Mouse (Mus musculus) retina, postnatal 1 day (tissue): ENCODE data around the gene Nkain2.
A peak's percentile ranks its signal among the peaks of the same experiment; 100 is the strongest.
"Not testable (repeated sequence)": the region's sequence is repeated elsewhere in the genome, so short reads cannot be mapped to it uniquely, and the experiment has no call there.

Source experiments
- DNase-seq: peaks from one replicate; pipeline ENCODE4 v3.0.0-alpha.2; 2012

Gene Nkain2

DNA sequence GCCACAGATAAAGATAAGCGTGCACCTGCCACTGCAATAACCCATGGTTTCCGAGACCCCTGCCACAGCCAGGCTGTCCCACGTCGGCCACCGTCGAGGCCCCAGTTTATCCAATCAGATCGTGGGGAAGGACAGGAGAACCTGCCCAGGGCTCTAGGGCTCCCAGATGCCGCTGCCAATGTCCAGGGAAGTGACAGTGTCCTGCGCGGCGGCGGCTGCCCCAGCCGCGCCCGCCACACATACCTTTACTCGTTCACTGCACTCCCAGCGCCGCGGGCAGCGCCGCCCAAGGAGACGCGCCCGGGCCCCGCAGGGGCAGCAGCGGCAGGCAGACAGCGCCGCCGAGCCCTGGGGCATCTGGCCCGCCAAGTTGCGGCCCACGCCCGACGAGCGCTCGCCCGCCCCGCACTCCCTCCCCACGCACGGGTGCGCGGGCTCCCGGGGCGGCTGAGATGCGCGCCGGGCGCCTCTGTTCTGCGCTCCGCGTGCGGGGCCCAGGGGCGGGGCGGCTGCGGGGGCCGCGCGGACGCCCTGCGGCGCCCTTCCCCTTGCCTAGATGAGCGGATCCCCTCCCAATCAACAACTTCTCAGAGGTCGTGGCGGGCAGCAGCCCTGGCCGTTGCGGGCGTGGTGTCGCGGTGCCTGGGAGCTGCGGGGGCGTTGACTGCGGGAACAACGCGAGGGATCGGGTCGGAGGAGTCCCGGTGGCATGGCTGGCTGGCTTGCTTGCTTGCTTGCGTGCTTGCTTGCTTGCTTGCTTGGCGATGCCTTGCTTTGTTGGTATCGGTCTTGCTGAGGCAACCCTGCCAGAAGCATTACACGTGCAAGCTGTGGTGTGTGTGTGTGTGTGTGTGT is at the start of gene Nkain2:
Nkain2 (minus strand) TSS at position 811 of the 855 bp plus-strand sequence.
- DNase-seq: peak; percentile 83

GRCm38 (mm10) chr10:32939853-32940252 is 49.6 kb upstream of the Nkain2 start:
- DNase-seq: no peak

DNA sequence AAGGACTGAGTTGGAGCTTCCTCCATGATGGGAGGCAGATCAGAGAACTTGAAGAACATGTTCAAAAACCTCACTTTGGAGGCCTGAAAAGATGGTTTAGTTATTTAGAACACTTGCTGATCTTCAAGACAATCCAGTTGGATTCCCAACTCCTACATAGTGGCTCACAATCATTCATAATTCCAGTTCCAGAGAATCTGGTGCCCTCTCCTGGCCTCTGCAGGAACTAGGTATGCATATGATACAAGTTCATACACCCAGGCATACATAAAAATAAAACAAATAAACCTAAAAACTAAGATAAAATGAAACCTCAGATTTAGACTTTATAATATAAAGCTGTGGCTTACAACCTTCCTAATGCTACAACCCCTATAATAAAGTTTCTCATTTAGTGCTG is 4.8 kb upstream of the Nkain2 start:
- DNase-seq: peak; percentile 51

GRCm38 (mm10) chr10:32890507-32891131 is 357 bp upstream of the Nkain2 start:
- peak; percentile 67 for DNase-seq

DNA sequence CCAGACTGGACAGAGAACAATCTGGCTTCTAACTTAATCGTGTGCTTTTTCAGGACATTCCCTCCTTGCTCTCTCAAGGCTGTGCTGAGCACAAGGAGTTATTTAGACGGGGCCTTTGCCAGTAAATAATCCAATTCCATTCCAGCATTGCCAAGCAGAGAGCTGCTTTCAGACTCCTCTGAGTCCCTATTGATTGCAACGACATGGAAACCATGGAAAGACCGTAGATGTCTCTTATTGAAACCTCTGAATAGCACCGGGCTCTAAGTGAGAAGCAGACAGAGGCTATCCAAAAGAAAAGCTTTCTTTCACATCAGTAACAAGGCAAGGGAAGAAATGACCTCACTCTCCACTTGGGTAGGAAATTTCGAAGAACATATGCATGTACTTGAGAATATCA is 8.3 kb downstream of the Nkain2 start:
- DNase-seq: no peak

DNA sequence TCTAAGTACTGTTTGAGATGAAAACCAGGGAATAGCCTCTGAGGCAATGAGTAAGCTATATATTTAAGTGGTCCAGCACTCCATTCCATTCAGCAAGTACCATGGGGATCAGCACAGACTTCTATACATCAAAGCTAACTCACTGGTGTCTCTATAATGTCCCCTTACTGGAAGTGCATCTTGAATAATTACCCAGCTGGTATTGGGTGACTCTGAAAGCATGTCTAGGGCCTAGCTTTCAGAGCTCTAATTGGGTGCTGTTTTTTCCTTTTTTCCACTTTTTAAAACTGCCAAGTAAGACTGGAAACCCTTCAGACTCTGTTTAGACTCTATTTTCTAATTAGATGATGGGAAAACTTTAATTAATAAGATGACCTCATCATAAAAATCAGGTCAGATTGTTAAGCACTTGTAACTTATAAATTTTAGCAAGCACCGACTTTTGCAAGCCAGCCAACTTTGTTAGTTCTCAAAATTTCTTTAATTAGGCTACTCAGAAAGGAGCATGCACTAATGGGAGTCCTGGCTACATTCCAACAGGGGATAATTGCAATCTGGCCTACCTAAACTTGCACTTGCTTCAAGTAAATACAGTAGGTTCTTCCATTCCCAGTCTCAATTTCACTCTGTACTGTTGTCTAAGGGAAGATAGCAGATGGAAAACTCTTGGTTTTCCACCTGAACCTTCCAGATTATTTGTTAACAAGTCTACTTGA is 19.4 kb downstream of the Nkain2 start:
- peak; percentile 29 for DNase-seq

- no peak for DNase-seq
These were observed 20.7 kb downstream of the Nkain2 start for GRCm38 (mm10) chr10:32869541-32869940.

DNA sequence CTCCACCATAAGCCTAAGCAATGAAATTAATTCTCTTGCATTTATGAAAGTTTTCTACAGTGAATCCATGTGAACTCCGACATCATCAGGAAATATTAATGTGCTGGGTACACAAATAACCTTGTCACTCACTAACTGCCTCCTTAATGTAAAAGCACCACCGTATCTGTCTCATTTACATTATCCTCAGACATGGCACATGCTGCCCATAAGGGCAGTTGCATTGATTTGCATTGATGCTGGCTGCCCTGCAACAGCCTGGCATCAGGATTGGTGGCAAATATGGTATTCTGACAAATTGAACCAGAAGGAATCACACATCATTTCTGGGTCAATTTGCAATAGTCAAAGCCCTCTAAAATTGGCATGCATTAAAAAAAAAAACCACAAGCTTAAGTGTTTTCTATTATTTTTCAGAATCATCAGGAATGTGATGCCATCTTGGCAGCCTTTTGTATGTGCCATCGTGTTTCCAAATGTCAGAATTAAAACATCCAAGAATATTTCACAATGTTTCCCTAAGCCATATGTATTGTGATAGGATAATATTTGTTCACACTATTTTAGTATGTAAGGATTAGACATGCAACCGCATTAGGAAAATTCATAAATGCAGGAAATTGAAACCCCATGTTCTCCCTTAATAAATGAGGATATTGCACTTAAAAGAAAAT is 74.9 kb downstream of the Nkain2 start:
- no peak for DNase-seq

GRCm38 (mm10) chr10:32796215-32796614 is 94.0 kb downstream of the Nkain2 start:
- DNase-seq: no peak

DNA sequence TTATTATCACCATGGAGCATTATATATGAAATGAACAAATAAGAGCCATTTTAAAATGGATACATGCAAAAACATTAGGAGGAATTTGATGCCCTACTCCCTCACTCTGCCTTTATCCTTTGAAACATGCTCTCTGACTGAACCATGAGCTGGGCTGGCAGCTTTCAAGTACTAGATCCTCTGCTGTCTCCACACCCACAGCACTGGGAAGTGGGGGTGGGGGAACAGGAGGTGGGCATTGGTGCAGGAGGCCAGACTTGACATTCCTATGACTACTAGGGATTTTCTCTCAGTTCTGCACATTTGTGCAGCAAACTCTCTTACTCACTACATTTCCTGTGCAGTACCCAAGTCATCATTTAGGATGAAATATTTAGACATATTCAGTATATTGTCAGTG is 99.7 kb downstream of the Nkain2 start:
- DNase-seq: no peak

DNA sequence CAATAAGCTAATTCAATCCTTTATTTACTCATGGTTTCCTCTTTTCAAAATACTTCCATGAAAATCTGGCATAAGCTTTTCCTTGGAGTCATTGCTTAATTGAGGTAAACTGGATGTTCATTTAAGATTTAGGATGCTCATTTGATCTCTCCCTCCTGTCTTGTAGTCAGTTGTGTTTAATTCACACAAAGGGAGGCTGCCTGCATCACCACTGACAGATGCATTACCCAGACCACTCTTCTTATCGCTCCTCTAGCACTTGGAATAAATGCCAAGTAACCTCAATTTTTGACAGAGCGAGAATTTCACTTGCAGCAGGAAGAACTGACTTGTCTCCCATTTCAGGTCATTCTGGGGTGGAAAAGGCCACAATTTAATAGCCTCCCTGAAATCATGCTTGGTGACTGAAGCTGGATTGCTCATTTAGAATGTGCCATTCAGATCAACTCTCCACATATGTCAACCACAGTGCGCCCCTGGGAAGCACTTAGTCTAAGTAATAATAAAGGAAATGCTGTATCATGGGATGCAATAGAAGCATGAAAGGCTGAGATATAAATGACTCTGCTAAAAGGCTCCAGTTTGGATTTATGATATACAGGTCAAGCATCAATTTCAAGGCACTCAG is 107.4 kb downstream of the Nkain2 start:
- peak; percentile 3 for DNase-seq

DNA sequence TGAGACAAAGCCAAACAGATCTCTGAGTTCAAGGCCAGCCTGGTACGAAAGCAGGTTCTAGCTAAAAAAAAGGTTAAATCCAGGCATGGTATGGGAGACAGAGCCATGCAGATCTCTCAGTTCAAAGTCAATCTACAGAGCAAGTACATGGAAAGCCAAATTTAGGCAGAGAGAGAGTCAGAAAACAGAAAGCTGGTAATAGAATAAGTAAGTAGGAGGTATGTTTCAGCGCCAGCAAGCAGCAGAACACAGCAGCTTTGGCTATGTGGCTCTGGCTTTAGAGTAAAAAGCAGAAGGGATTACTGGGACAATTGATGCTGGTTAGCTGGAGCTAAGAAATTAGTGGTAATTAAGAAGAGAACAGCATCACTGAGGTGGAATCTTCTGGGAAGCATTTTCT is 151.3 kb downstream of the Nkain2 start:
- no peak for DNase-seq

DNA sequence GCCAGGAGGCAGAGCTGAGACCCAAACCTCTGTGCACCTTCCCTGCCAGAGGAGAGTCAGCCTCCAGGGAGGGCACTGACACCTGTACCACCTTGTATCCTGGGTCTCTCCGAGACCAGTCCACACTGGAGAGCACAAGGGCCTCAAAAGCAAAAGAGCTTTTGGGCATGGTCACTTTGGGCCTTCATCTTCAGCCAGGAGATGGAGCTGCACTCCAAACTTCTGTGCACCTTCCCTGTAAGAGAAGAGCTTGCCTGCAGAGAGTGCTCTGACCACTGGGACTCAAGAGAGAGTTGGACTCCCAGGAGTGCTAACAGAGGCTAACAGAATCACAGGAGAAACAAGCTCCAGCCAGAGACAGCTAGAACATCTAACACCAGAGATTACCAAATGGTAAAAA is 183.7 kb downstream of the Nkain2 start:
- DNase-seq: not testable (repeated sequence)

DNA sequence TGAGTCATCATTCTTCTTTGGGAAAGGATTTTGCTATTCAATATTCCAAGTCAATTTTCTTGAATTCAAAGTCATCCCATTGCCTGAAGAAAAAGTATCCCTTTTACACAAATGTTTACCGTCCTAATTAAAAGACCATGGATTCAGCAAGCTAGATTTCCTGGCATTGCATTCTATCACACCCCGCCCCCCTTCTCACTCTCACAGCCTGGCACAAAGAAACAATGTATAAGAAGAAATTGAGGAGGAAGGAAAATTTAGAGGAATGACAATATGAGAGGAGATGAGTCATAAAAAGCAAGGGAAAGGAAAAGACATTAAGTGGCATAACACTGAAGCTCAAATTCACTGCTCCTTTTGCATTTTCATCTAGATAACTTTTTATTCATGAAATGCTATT is 193.6 kb downstream of the Nkain2 start:
- DNase-seq: no peak

GRCm38 (mm10) chr10:32684548-32684947 is 205.7 kb downstream of the Nkain2 start:
- DNase-seq: no peak

- DNase-seq: no peak
These were observed 250.0 kb downstream of the Nkain2 start for GRCm38 (mm10) chr10:32640256-32640655.

DNA sequence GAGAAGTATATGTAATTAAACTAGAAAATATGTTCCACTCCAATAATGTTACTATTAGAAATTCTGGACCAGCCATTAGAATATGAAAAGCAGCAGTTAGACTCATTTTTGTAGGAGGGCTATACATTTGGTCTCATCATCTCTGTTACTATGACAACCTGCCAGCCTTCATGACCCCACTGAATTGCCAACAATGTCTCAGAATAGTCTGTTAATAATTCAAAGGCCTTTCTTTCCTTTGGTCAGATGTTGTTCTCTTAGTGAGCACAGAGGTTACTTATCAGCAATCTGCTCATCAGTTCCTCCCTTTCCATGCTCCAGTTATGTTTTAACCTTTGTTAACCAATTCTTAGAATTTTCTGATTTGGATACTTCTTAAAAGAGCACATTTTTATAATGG is 251.1 kb downstream of the Nkain2 start:
- DNase-seq: no peak

DNA sequence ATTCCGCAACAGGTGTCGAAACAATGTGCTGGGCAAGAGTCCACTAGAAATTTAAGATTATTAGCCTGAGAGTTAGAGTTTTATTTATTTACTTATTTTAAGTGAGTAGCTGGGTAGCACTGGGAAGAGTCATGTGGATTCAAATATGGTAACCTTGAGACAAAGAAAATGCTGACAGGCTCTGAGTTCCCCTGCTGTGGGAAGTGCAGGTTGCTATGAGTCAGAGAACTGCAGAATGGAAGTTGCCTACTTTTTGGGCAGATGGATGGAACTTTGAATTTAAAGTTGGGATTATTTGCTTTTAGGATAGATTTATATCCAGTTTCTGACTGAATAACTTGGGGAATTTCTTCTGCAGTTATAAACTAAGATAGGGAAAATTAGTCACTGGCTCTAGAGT is 259.2 kb downstream of the Nkain2 start:
- DNase-seq: no peak

DNA sequence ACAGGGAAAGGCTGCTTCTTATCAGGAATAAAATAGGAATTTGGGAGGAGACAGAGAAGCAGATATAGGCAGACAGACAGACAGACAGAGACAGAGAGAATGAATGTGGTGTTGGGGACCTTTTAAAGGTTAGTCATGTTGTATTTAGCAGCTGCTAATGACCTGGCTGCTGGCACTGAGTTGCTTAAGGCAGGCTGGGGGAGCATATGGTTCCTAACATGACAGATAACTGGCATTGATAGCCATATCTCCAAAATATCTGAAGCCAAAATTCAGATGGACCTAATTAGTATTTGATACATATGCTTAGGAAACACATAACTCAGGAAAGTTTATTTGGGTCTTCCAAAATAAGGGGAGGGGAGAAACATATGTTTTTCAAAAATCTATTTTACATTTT is 285.8 kb downstream of the Nkain2 start:
- no peak for DNase-seq

DNA sequence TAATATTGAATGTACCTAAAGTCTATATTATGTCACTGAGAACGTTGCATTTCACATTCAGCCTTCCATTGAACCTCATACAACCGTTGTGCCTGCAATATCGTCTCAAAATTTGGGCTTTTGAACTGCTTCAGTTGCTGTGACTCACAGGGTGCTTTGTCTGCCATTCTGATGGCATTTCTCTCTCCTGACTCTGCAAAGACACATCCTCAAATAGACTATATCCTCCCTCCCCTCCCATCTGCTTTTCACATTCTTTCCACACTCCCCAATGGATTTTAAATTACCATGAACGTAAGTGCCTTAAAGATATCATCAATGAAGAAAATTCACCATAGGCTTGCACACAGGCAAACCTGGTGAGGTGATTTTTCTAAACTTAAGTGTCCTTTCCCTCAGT is 287.5 kb downstream of the Nkain2 start:
- DNase-seq: no peak

- DNase-seq: no peak
These were observed 295.3 kb downstream of the Nkain2 start for GRCm38 (mm10) chr10:32594998-32595397.

GRCm38 (mm10) chr10:32577276-32577580 is 313.0 kb downstream of the Nkain2 start:
- DNase-seq: no peak
